Mouse (Mus musculus) R1 (cell line): ENCODE measurements around the gene C130074G19Rik.
A peak's percentile ranks its signal among the peaks of the same experiment; 100 is the strongest.

Experiments used
- DNase-seq: peaks from one replicate; pipeline ENCODE4 v3.0.0-alpha.2; 2018; ENCODE audit warnings: low read depth, low spot score

Gene C130074G19Rik

GRCm38 (mm10) chr1:184873910-184874309 is 9.1 kb downstream of the C130074G19Rik start:
- DNase-seq: peak; percentile 28

GRCm38 (mm10) chr1:184872069-184872819 is 10.8 kb downstream of the C130074G19Rik start:
- no peak for DNase-seq

- DNase-seq: no peak
Observed at GRCm38 (mm10) chr1:184871506-184871905, 11.5 kb downstream of the C130074G19Rik start.

- no peak for DNase-seq
Observed at GRCm38 (mm10) chr1:184870646-184871385, 12.2 kb downstream of the C130074G19Rik start.

- no peak for DNase-seq
Observed at GRCm38 (mm10) chr1:184869939-184870565, 13.0 kb downstream of the C130074G19Rik start.

- no peak for DNase-seq
Observed at GRCm38 (mm10) chr1:184867640-184868120, 15.3 kb downstream of the C130074G19Rik start.

- DNase-seq: no peak
Observed at GRCm38 (mm10) chr1:184864381-184864801, 18.6 kb downstream of the C130074G19Rik start.

- DNase-seq: no peak
Observed at GRCm38 (mm10) chr1:184862636-184863035, 20.4 kb downstream of the C130074G19Rik start.

GRCm38 (mm10) chr1:184861551-184861950 is 21.5 kb downstream of the C130074G19Rik start:
- no peak for DNase-seq

GRCm38 (mm10) chr1:184860276-184860675 is 22.7 kb downstream of the C130074G19Rik start:
- DNase-seq: no peak

- DNase-seq: no peak
Observed at GRCm38 (mm10) chr1:184858253-184858652, 24.8 kb downstream of the C130074G19Rik start.

- no peak for DNase-seq
Observed at GRCm38 (mm10) chr1:184857216-184857615, 25.8 kb downstream of the C130074G19Rik start.

- no peak for DNase-seq
Observed at GRCm38 (mm10) chr1:184853922-184854321, 29.1 kb downstream of the C130074G19Rik start.

GRCm38 (mm10) chr1:184853339-184853738 is 29.7 kb downstream of the C130074G19Rik start:
- peak; percentile 88 for DNase-seq

- peak; percentile 95 for DNase-seq
Observed at GRCm38 (mm10) chr1:184851741-184852618, 31.0 kb downstream of the C130074G19Rik start.

- DNase-seq: no peak
Observed at GRCm38 (mm10) chr1:184851166-184851565, 31.9 kb downstream of the C130074G19Rik start.

GRCm38 (mm10) chr1:184846973-184847372 is 36.0 kb downstream of the C130074G19Rik start:
- no peak for DNase-seq

GRCm38 (mm10) chr1:184846092-184846750 is 36.8 kb downstream of the C130074G19Rik start, which contains the start of gene Marc2:
Marc2 (minus strand) TSS chr1:184846451.
- no peak for DNase-seq

GRCm38 (mm10) chr1:184845111-184846071 is 37.6 kb downstream of the C130074G19Rik start:
- DNase-seq: peak; percentile 92
